Mouse (Mus musculus): ENCODE results near the gene Prn. TPM values are rescaled to one million over a fixed set of nuclear protein-coding genes. Genes with fewer than 3 reads are reported as not detected.

The Prn gene
- polyA plus RNA-seq, 1 experiment = not detected

- no peak overlapping the region for H3K4me3 ChIP-seq (ENCODE audit: extremely low read depth, insufficient read depth, insufficient read length)
- peaks cover 48% of the 10 kb centered on the region for H3K36me3 ChIP-seq (ENCODE audit: control insufficient read depth, insufficient read depth, low read length)
- H3K27ac ChIP-seq (ENCODE audit: insufficient read depth, low read length) = no peak overlapping the region
- 60% methylated on average over 5 of the region's 5 CpGs for WGBS
- TF ChIP-seq POLR2A (IDR thresholded peaks at IDR 0.05; ENCODE audit: low read depth, low read length) = no peak
- no peak for TF ChIP-seq CTCF (IDR thresholded peaks at IDR 0.05; ENCODE audit: extremely low read depth, insufficient read depth, insufficient read length, insufficient replicate concordance)
- H3K27me3 ChIP-seq (ENCODE audit: control insufficient read depth, insufficient read depth, low read length) = no peaks in the 10 kb centered on the region
- no peak for DNase-seq (ENCODE audit: low read depth in 1 of 2, low spot score in 2 of 2)
- peaks cover 10% of the 10 kb centered on the region; the same call in 1 of the 2 replicates for H3K4me1 ChIP-seq (ENCODE audit: control insufficient read depth, insufficient read depth, insufficient read length)
These were observed 87.6 kb downstream of the Prn start for GRCm38 (mm10) chr2:131997356-131997755.

DNA sequence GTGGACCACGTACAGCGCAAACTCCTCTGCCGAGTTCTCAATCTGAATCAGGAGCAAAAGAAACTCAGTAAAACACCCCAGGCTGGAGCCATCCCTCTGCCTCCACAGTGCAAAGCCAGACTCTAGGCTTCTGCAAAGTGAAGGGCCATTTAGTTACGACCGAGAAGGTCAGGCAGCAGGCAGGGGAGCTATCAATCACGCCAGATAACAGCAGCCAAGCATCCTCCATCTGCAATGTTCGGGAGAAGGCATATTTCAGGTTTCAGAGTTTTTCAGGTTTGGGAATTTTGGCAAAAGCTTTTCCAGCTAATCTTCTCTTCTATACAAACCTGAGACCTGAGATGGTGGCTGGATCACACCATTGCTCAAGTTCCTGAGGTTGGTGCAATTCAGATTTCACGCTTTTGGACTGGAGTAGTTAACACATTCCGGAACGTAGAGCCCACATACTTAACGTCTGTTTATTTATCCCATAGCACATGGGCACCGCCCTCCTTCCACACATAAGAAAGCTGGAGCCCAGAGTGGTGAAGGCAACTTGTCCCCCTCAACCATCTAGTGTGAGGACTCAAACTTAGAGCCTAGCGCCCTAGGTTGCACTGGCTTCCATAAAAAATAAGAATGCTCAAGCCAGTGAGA lies 92.1 kb downstream of the Prn start:
- DNase-seq (ENCODE audit: low read depth in 1 of 2, low spot score in 2 of 2) = no peak
- Histone ChIP-seq H3K4me1 (ENCODE audit: control insufficient read depth, insufficient read depth, insufficient read length) (peaks cover 13% of the 10 kb centered on the region; the same call in 1 of the 2 replicates), H3K27me3 (ENCODE audit: control insufficient read depth, insufficient read depth, low read length) (no peaks in the 10 kb centered on the region), H3K4me3 (ENCODE audit: extremely low read depth, insufficient read depth, insufficient read length) (no peak overlapping the region), H3K36me3 (ENCODE audit: control insufficient read depth, insufficient read depth, low read length) (peaks cover 56% of the 10 kb centered on the region), H3K27ac (ENCODE audit: insufficient read depth, low read length) (no peak overlapping the region)
- TF ChIP-seq CTCF (IDR thresholded peaks at IDR 0.05; ENCODE audit: extremely low read depth, insufficient read depth, insufficient read length, insufficient replicate concordance) (no peak), POLR2A (IDR thresholded peaks at IDR 0.05; ENCODE audit: low read depth, low read length) (no peak)
- 93% methylated on average over 13 of the region's 13 CpGs for WGBS

GRCm38 (mm10) chr2:132003916-132004315 lies 94.2 kb downstream of the Prn start:
- H3K27ac ChIP-seq (ENCODE audit: insufficient read depth, low read length) = no peak overlapping the region
- no peak for DNase-seq (ENCODE audit: low read depth in 1 of 2, low spot score in 2 of 2)
- no peak for TF ChIP-seq CTCF (IDR thresholded peaks at IDR 0.05; ENCODE audit: extremely low read depth, insufficient read depth, insufficient read length, insufficient replicate concordance)
- TF ChIP-seq POLR2A (IDR thresholded peaks at IDR 0.05; ENCODE audit: low read depth, low read length) = no peak
- peaks cover 57% of the 10 kb centered on the region for H3K36me3 ChIP-seq (ENCODE audit: control insufficient read depth, insufficient read depth, low read length)
- H3K4me3 ChIP-seq (ENCODE audit: extremely low read depth, insufficient read depth, insufficient read length) = no peak overlapping the region
- H3K4me1 ChIP-seq (ENCODE audit: control insufficient read depth, insufficient read depth, insufficient read length) = peaks cover 26% of the 10 kb centered on the region; the same call in 1 of the 2 replicates
- 48% methylated on average over 5 of the region's 5 CpGs for WGBS
- H3K27me3 ChIP-seq (ENCODE audit: control insufficient read depth, insufficient read depth, low read length) = no peaks in the 10 kb centered on the region

DNA sequence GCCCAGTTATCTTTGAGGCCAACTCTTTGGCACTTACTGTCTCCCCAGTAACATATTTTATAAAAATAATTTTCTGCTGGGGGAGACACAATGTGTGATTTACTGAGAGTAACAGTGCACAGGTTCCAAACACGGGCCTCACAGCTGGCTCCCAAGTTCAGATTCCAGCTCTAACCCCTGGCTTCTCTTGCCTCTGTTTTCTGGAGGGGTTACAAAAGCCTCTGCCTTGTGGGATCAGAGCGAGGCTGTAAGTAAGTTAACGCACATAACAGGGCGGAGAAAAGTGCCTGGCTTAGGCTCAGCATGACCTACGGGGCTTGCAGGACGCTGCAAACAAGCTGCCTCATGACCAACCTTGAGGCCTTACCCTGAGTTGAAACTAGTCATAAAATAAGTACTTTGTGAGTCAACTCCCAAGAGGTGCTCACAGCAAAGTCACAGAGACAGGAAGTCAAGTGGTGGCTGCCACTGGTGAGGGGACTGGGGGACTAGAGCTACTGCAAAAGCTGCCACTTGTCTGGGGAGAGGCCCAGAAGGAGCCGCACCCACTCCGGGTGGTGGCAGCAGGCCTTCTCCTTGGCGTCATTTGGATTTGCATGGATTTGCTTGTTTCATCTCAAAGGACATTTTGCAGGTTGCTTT lies 94.9 kb downstream of the Prn start:
- H3K36me3 ChIP-seq (ENCODE audit: control insufficient read depth, insufficient read depth, low read length) = peaks cover 57% of the 10 kb centered on the region
- TF ChIP-seq POLR2A (IDR thresholded peaks at IDR 0.05; ENCODE audit: low read depth, low read length) (no peak), CTCF (IDR thresholded peaks at IDR 0.05; ENCODE audit: extremely low read depth, insufficient read depth, insufficient read length, insufficient replicate concordance) (no peak)
- WGBS = 48% methylated on average over 9 of the region's 9 CpGs
- DNase-seq (ENCODE audit: low read depth in 1 of 2, low spot score in 2 of 2) = peak in 1 of 2 experiments; percentile 40
- peak overlapping the region; percentile 56 for H3K27ac ChIP-seq (ENCODE audit: insufficient read depth, low read length)
- H3K27me3 ChIP-seq (ENCODE audit: control insufficient read depth, insufficient read depth, low read length) = no peaks in the 10 kb centered on the region
- no peak overlapping the region for H3K4me3 ChIP-seq (ENCODE audit: extremely low read depth, insufficient read depth, insufficient read length)
- H3K4me1 ChIP-seq (ENCODE audit: control insufficient read depth, insufficient read depth, insufficient read length) = peaks cover 26% of the 10 kb centered on the region; the same call in 1 of the 2 replicates

GRCm38 (mm10) chr2:132005445-132005844 lies 95.7 kb downstream of the Prn start:
- no peak for DNase-seq (ENCODE audit: low read depth in 1 of 2, low spot score in 2 of 2)
- no peak for TF ChIP-seq POLR2A (IDR thresholded peaks at IDR 0.05; ENCODE audit: low read depth, low read length)
- no peak for TF ChIP-seq CTCF (IDR thresholded peaks at IDR 0.05; ENCODE audit: extremely low read depth, insufficient read depth, insufficient read length, insufficient replicate concordance)

More at GRCm38 (mm10) chr2:132005445-132005844, 95.7 kb downstream of the Prn start:
- no peaks in the 10 kb centered on the region for H3K27me3 ChIP-seq (ENCODE audit: control insufficient read depth, insufficient read depth, low read length)
- peak overlapping the region; percentile 56 for H3K27ac ChIP-seq (ENCODE audit: insufficient read depth, low read length)
- peaks cover 26% of the 10 kb centered on the region; the same call in 1 of the 2 replicates for H3K4me1 ChIP-seq (ENCODE audit: control insufficient read depth, insufficient read depth, insufficient read length)
- 87% methylated on average over 4 of the region's 4 CpGs for WGBS
- H3K36me3 ChIP-seq (ENCODE audit: control insufficient read depth, insufficient read depth, low read length) = peaks cover 57% of the 10 kb centered on the region
- no peak overlapping the region for H3K4me3 ChIP-seq (ENCODE audit: extremely low read depth, insufficient read depth, insufficient read length)

Other genes with a start within 250 kb of the Prn start
- gene Erv3, start 50.2 kb upstream of the Prn start, polyA plus RNA-seq (2012; rRNA removed) = not detected in 2 replicates
- gene Prnp, start within 50 bp of the Prn start, polyA plus RNA-seq (2012; rRNA removed) = 21.2 and 22.5 TPM in 2 replicates
- 1.2 and 1.4 TPM in 2 replicates for gene Prnd, start 40.9 kb downstream of the Prn start, polyA plus RNA-seq (2012; rRNA removed)
- gene Rassf2, start 120.3 kb downstream of the Prn start, polyA plus RNA-seq (2012; rRNA removed) = 70.2 and 85.9 TPM in 2 replicates
- gene Slc23a2, start 235.2 kb downstream of the Prn start, polyA plus RNA-seq (2012; rRNA removed) = 18.7 and 20.6 TPM in 2 replicates

All from spleen, adult 2 months (tissue).